Mouse (Mus musculus): ENCODE results near the gene Fnbp1. TPM values are rescaled to one million over a fixed set of nuclear protein-coding genes. Genes with fewer than 3 reads are reported as not detected.

Gene Fnbp1
- polyA plus RNA-seq, 1 experiment from 2014 or later, result 13.9 TPM

DNA sequence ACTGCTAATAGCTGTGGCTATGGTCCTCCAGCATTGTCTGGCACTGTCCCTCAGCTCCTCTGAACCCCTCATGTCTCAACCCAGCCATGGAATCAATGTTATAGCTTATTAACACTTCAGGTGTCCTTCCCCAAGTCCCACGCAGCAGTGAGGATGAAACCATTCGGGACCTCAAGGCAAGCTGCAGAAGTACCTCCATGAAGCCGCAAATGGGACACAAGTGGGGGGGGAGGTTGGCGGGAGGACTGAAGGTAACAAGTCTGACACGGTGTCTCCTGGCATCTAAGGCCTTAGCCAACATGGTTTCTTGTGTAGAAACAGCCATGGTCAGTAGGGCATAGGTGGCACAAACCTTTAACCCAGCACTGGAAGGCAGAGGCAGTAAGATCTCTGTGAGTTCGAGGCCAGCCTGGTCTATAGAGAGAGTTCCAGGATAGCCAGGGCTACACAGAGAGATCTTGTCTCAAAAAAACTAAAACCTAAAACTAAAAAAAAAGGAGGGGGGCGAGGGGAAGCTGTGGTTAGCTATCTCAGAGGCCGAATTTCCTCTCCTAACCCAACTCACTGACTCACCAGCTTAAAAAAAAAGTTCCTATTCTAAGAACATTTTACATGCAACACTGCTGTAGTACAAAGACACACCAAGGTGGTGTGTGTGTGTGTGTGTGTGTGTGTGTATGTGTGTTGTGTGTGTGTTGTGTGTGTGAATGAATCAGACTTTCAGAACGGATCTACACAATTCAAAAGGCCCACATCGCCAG, 79.8 kb downstream of the Fnbp1 start:
- Histone ChIP-seq H3K27me3 (ENCODE audit: control insufficient read depth, insufficient read depth, low read length) (no peaks in the 10 kb centered on the region), H3K4me2 (ENCODE audit: low read depth, severe bottlenecking) (no peak overlapping the region), H3K36me3 (ENCODE audit: control insufficient read depth, insufficient read depth, low read length) (no peaks in the 10 kb centered on the region), H3K9me3 (ENCODE audit: control insufficient read depth, low read length) (no peaks in the 10 kb centered on the region), H3K9ac (ENCODE audit: low read length) (no peak overlapping the region), H3K27ac (replicated peaks; ENCODE audit: low read depth, low read length) (no peak overlapping the region), H3K4me3 (ENCODE audit: low read depth, low read length) (no peak overlapping the region), H3K4me1 (ENCODE audit: control insufficient read depth, insufficient read depth, low read length) (no peaks in the 10 kb centered on the region)
- DNase-seq (ENCODE audit: low spot score) (no peak), ATAC-seq (ENCODE audit: insufficient number of reproducible peaks, low FRiP score, low TSS enrichment, low read depth) (no peak)
- 91% methylated on average over 10 of the region's 10 CpGs for WGBS

DNA sequence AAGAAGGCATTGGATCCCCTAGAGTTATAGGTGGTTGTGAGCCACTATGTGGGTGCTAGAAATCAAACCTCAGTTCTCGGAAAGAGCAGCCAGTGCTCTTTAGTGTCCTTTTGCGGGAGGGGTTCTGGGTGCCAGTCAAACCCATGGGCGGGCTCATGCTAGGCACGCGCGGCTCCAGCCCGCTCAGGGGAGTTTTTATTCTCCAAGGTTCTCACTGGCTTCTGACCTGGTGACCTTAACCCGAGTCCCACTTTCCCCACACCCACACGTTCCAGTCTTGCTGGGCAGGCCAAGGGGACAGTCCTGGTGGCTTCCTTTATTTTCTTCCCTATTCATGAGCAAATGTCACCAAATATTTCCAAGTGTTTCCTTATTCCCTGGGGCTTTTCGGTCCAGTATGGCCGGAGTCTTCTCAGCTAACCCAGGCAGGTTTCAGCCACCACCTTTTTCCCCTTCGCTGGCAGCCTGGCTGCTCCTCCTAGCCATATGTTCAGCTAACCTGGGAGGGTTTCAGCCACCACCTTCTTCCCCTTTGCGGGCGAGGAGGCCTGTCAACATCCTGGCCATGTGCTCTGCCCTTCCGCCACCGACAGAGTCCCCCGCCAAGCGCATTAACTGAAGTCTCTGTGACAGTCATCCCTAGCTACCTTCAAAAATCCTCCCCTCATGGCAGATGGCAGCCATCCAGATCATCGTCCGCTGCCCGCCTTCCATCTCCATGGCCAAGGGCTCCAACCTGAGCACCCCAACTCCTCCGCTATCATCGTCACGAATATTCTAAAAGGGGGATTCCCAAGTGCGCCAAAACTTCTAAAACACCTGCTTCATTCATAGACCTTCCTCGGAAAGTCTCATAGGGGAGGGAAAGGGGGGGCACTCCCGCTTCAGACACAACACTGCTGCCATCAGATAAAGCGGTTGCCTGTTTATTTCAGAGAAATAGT, 80.7 kb downstream of the Fnbp1 start:
- no peak overlapping the region for H3K9ac ChIP-seq (ENCODE audit: low read length)
- 86% methylated on average over 28 of the region's 28 CpGs for WGBS
- no peaks in the 10 kb centered on the region for H3K4me1 ChIP-seq (ENCODE audit: control insufficient read depth, insufficient read depth, low read length)
- H3K27ac ChIP-seq (replicated peaks; ENCODE audit: low read depth, low read length), result no peak overlapping the region
- H3K36me3 ChIP-seq (ENCODE audit: control insufficient read depth, insufficient read depth, low read length), result peaks cover 2% of the 10 kb centered on the region; the same call in 1 of the 2 replicates
- DNase-seq (ENCODE audit: low spot score) (no peak), ATAC-seq (ENCODE audit: insufficient number of reproducible peaks, low FRiP score, low TSS enrichment, low read depth) (no peak)
- no peak overlapping the region for H3K4me2 ChIP-seq (ENCODE audit: low read depth, severe bottlenecking)
- H3K9me3 ChIP-seq (ENCODE audit: control insufficient read depth, low read length), result no peaks in the 10 kb centered on the region
- no peak overlapping the region for H3K4me3 ChIP-seq (ENCODE audit: low read depth, low read length)
- no peaks in the 10 kb centered on the region for H3K27me3 ChIP-seq (ENCODE audit: control insufficient read depth, insufficient read depth, low read length)

DNA sequence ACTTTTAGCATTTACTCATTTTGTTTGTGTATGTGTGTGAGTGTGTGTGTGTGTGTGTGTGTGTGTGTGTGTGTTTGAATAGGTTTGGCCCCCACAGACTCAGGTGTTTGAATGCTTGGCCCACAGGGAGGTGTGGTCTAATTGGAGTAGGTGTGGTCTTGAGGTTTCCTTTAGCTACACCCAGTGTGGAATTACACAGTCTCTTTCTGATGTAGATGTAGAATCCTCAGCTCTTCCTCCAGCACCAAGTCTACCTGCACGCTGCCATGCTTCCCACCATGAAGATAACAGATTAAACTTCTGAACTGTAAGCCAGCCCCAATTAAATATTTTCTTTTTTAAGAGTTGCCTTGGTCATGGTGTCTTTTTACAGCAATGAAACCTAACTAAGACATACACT, 81.5 kb downstream of the Fnbp1 start:
- Histone ChIP-seq H3K4me1 (ENCODE audit: control insufficient read depth, insufficient read depth, low read length) (no peaks in the 10 kb centered on the region), H3K9me3 (ENCODE audit: control insufficient read depth, low read length) (no peaks in the 10 kb centered on the region), H3K27me3 (ENCODE audit: control insufficient read depth, insufficient read depth, low read length) (no peaks in the 10 kb centered on the region), H3K27ac (replicated peaks; ENCODE audit: low read depth, low read length) (no peak overlapping the region), H3K4me3 (ENCODE audit: low read depth, low read length) (no peak overlapping the region), H3K9ac (ENCODE audit: low read length) (no peak overlapping the region), H3K4me2 (ENCODE audit: low read depth, severe bottlenecking) (no peak overlapping the region), H3K36me3 (ENCODE audit: control insufficient read depth, insufficient read depth, low read length) (peaks cover 2% of the 10 kb centered on the region; the same call in 1 of the 2 replicates)
- DNase-seq (ENCODE audit: low spot score) (no peak), ATAC-seq (ENCODE audit: insufficient number of reproducible peaks, low FRiP score, low TSS enrichment, low read depth) (no peak)
- 87% methylated on average over 1 of the region's 1 CpGs for WGBS

DNA sequence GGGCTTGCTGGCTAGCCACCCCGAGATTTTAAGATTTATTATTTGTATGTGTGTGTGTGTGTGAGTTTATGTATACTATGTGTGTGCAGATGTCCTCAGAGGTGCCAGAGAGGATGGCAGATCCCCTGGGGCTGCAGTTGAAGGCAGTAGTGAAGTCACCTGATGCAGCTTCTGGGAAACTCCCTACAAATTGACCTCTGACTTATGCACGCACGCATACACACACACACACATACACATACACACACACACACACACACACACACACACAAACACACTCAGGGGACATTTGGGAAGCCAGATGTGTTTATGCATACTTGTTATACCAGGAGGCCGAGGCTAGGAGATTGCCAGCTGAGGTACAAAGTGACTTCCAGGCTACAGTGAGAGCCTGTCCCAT, 83.4 kb downstream of the Fnbp1 start:
- H3K27me3 ChIP-seq (ENCODE audit: control insufficient read depth, insufficient read depth, low read length), result no peaks in the 10 kb centered on the region
- WGBS, result 86% methylated on average over 4 of the region's 4 CpGs
- H3K9me3 ChIP-seq (ENCODE audit: control insufficient read depth, low read length), result no peaks in the 10 kb centered on the region
- peaks cover 5% of the 10 kb centered on the region; the same call in 1 of the 2 replicates for H3K36me3 ChIP-seq (ENCODE audit: control insufficient read depth, insufficient read depth, low read length)
- ATAC-seq (ENCODE audit: insufficient number of reproducible peaks, low FRiP score, low TSS enrichment, low read depth) (no peak), DNase-seq (ENCODE audit: low spot score) (no peak)
- no peaks in the 10 kb centered on the region for H3K4me1 ChIP-seq (ENCODE audit: control insufficient read depth, insufficient read depth, low read length)
- H3K4me3 ChIP-seq (ENCODE audit: low read depth, low read length), result no peak overlapping the region
- no peak overlapping the region for H3K27ac ChIP-seq (replicated peaks; ENCODE audit: low read depth, low read length)
- no peak overlapping the region for H3K4me2 ChIP-seq (ENCODE audit: low read depth, severe bottlenecking)
- H3K9ac ChIP-seq (ENCODE audit: low read length), result no peak overlapping the region

DNA sequence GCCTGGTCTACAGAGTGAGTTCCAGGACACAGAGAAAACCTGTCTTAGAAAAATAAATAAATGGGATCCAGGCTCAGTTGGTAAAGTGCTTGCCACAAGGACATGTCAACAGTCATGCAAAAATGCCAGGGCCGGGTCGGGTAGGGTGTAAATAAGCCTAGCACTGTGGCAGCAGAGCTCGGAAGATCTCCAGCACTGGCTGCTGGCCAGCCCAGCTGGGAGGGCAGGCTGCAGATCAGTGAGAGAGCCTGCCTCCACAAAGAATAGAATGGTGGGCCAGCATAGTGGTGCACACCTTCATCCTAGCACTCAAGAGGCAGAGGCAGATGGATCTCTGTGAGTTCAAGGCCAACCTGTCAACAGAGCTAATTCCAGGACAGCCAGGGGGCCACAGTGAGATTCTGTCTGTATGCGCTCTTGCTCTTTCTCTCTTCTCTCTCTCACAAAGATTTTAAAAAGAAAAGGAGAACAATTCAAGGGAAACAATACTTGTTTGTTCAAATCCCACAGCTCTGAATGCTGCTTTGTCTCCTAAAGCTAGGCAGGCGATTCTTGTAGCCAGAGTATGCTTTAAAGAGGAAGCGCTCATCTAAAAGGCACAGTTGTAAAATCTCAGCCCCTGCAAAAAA, 84.1 kb downstream of the Fnbp1 start:
- H3K36me3 ChIP-seq (ENCODE audit: control insufficient read depth, insufficient read depth, low read length), result peaks cover 5% of the 10 kb centered on the region; the same call in 1 of the 2 replicates
- no peak overlapping the region for H3K9ac ChIP-seq (ENCODE audit: low read length)
- no peaks in the 10 kb centered on the region for H3K4me1 ChIP-seq (ENCODE audit: control insufficient read depth, insufficient read depth, low read length)
- H3K9me3 ChIP-seq (ENCODE audit: control insufficient read depth, low read length), result no peaks in the 10 kb centered on the region
- no peak for ATAC-seq (ENCODE audit: insufficient number of reproducible peaks, low FRiP score, low TSS enrichment, low read depth)
- DNase-seq (ENCODE audit: low spot score), result no peak
- H3K27me3 ChIP-seq (ENCODE audit: control insufficient read depth, insufficient read depth, low read length), result no peaks in the 10 kb centered on the region
- no peak overlapping the region for H3K4me2 ChIP-seq (ENCODE audit: low read depth, severe bottlenecking)
- H3K4me3 ChIP-seq (ENCODE audit: low read depth, low read length), result no peak overlapping the region
- H3K27ac ChIP-seq (replicated peaks; ENCODE audit: low read depth, low read length), result no peak overlapping the region
- 94% methylated on average over 6 of the region's 6 CpGs for WGBS

DNA sequence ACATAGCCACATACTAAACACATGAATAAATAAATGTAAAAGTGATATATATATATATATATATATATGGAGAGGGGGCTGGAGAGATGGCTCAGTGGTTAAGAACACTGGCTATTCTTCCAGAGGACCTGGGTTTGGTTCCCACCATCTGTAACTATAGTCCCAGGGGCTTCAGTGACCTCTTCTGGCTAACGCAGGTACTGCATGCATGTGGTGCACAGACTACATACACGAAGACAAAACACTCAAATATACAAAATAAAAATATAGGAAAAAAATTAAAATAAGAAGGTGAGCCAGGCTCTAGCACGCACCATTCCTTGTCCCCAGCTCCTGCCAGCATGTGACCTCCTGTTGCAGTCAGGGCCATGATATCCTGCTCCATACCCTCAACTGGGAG, 85.7 kb downstream of the Fnbp1 start:
- ATAC-seq (ENCODE audit: insufficient number of reproducible peaks, low FRiP score, low TSS enrichment, low read depth), result no peak
- Histone ChIP-seq H3K9ac (ENCODE audit: low read length) (no peak overlapping the region), H3K27ac (replicated peaks; ENCODE audit: low read depth, low read length) (no peak overlapping the region), H3K27me3 (ENCODE audit: control insufficient read depth, insufficient read depth, low read length) (no peaks in the 10 kb centered on the region), H3K4me3 (ENCODE audit: low read depth, low read length) (no peak overlapping the region), H3K36me3 (ENCODE audit: control insufficient read depth, insufficient read depth, low read length) (peaks cover 5% of the 10 kb centered on the region; the same call in 1 of the 2 replicates), H3K9me3 (ENCODE audit: control insufficient read depth, low read length) (no peaks in the 10 kb centered on the region), H3K4me1 (ENCODE audit: control insufficient read depth, insufficient read depth, low read length) (no peaks in the 10 kb centered on the region), H3K4me2 (ENCODE audit: low read depth, severe bottlenecking) (no peak overlapping the region)
- DNase-seq (ENCODE audit: low spot score), result no peak
- WGBS, result 99% methylated on average over 3 of the region's 3 CpGs

DNA sequence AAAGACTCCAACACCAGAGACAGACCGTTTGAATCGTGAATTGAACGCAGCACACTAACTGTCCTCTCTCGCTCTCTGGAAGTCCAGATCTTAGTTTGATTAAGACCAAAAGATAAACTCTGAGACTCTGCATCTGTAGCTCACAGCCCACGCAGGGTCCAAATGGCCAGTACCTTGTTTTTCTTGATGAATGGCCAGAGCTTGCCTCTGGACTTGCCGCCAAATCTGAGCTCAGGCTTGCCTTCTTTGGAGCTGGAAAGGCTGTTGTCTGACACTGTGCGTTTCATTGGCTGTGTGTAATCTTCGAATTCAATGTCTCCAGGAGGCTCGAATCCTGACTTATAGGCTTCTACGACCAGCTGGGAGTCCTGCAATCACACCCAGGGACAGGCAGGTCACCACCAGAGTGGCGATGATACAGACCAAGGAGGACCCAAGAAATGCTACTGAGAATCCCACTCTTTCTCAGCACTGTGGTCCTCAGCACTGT, 87.9 kb downstream of the Fnbp1 start:
- ATAC-seq (ENCODE audit: insufficient number of reproducible peaks, low FRiP score, low TSS enrichment, low read depth) (no peak), DNase-seq (ENCODE audit: low spot score) (no peak)
- H3K9ac ChIP-seq (ENCODE audit: low read length), result no peak overlapping the region
- H3K4me1 ChIP-seq (ENCODE audit: control insufficient read depth, insufficient read depth, low read length), result no peaks in the 10 kb centered on the region
- 94% methylated on average over 11 of the region's 11 CpGs for WGBS
- no peak overlapping the region for H3K27ac ChIP-seq (replicated peaks; ENCODE audit: low read depth, low read length)
- no peak overlapping the region for H3K4me3 ChIP-seq (ENCODE audit: low read depth, low read length)
- H3K27me3 ChIP-seq (ENCODE audit: control insufficient read depth, insufficient read depth, low read length), result no peaks in the 10 kb centered on the region
- no peaks in the 10 kb centered on the region for H3K9me3 ChIP-seq (ENCODE audit: control insufficient read depth, low read length)
- H3K36me3 ChIP-seq (ENCODE audit: control insufficient read depth, insufficient read depth, low read length), result peaks cover 5% of the 10 kb centered on the region; the same call in 1 of the 2 replicates
- H3K4me2 ChIP-seq (ENCODE audit: low read depth, severe bottlenecking), result no peak overlapping the region

DNA sequence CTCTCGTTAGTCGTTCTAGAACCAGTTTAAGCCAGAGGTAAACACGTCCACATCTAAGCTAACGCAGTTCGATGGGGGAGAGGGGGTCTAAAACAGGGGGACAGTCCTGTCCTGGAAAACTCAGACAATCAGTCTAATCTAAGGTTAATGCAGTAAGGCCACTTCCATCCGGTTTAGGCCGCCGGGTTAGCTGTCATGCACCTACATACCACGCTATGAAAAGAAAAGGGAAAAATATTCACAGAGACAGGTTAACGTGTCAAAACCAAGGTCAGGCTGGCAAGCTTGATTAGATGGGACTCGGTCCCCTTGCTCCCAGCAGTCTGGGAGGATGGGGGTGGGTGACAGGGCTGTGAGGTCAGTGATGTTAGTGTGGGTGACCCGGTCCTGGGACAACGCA, 88.4 kb downstream of the Fnbp1 start:
- Histone ChIP-seq H3K4me2 (ENCODE audit: low read depth, severe bottlenecking) (no peak overlapping the region), H3K9me3 (ENCODE audit: control insufficient read depth, low read length) (no peaks in the 10 kb centered on the region), H3K4me3 (ENCODE audit: low read depth, low read length) (no peak overlapping the region), H3K4me1 (ENCODE audit: control insufficient read depth, insufficient read depth, low read length) (no peaks in the 10 kb centered on the region), H3K27ac (replicated peaks; ENCODE audit: low read depth, low read length) (no peak overlapping the region), H3K36me3 (ENCODE audit: control insufficient read depth, insufficient read depth, low read length) (peaks cover 5% of the 10 kb centered on the region; the same call in 1 of the 2 replicates), H3K9ac (ENCODE audit: low read length) (no peak overlapping the region), H3K27me3 (ENCODE audit: control insufficient read depth, insufficient read depth, low read length) (no peaks in the 10 kb centered on the region)
- no peak for DNase-seq (ENCODE audit: low spot score)
- WGBS, result 94% methylated on average over 13 of the region's 13 CpGs
- ATAC-seq (ENCODE audit: insufficient number of reproducible peaks, low FRiP score, low TSS enrichment, low read depth), result no peak
